Mouse (Mus musculus) cortical plate, adult 2 months (tissue): ENCODE data around the gene Lama1.
A peak's percentile ranks its signal among the peaks of the same experiment; 100 is the strongest.

Experiments used
- CTCF ChIP-seq: fragments of 200-500 bp; IDR thresholded peaks from 2 replicates; pipeline ENCODE4 v1.5.1; 2011; ENCODE audit warnings: mild to moderate bottlenecking, control low read depth, low read length; ENCODE audit not compliant: insufficient read depth; ENCODE audit errors: extremely low read depth
- POLR2A ChIP-seq: fragments of 200-500 bp; IDR thresholded peaks from 2 replicates; pipeline ENCODE4 v1.6.1; 2011; ENCODE audit warnings: mild to moderate bottlenecking, low read length, control low read depth; ENCODE audit not compliant: insufficient read depth; ENCODE audit errors: extremely low read depth

DNA sequence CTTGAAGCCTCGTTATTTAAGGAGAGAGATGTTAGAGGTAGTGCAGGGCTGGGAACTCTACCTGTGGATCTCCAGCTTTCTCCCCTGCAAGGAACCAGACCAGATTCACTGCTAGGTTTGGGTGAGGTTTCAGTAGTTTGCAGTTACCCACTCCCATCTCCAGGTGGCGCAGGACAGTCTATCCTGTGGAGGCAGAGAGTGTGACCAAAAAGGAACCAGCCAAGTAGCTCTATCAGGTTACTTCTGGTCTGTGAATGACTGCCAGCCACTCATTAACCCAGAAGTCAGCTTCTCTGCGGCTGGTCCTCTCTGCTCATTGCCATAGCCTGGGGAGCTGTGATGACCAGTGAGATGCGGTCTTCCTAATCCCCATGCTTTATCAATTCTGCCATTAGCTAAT lies 82.8 kb downstream of the Lama1 start:
- no peak for TF ChIP-seq POLR2A
- TF ChIP-seq CTCF = peak; percentile 40; the same call in 1 of the 2 replicates
